Mouse (Mus musculus) spleen, postnatal 14 days (tissue): ENCODE measurements around the gene Ranbp3.
A peak's percentile ranks its signal among the peaks of the same experiment; 100 is the strongest.

Source experiments
- DNase-seq, 2 experiments: peaks; one replicate each; pipeline ENCODE4 v3.0.0; 2021 to 2022; ENCODE audit warnings: low spot score in 2 of 2

Gene Ranbp3

DNA sequence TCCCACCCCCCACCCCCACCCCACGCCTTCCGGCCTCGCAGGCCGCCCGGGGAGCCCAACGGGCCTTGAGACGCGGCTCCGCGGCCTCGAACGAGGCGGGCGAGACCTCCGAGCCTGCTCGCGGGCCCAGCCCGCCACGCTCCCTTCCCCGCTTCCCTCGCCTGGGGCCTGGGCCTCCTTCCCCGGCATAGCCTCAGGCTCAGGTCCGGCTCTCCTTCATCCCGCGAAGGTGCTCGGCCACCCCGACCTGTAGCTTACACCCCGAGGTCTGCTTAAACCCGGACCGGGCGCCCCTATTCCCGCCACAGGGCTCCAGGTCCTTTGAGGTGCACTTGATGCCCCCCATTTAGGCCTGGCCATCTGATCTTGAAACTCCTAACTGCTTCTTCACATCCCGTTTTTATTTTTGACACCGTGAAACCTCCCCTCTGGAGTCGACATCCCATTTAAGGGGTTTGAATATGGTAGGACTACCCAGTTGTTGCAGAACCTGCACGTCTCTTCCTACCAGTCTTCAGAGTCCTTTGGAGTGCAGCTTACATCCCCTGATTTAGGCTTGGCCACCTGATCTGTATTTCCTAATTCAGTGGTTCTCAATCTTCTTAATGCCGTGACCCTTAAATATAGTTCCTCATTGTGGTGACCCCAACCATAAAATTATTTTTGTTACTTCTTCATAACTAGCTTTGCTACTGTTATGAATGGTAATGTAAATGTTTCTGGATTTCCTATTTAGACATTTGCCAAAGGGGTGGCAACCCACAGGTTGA lies 738 bp downstream of the Ranbp3 start:
- peak; percentile 22 for DNase-seq

DNA sequence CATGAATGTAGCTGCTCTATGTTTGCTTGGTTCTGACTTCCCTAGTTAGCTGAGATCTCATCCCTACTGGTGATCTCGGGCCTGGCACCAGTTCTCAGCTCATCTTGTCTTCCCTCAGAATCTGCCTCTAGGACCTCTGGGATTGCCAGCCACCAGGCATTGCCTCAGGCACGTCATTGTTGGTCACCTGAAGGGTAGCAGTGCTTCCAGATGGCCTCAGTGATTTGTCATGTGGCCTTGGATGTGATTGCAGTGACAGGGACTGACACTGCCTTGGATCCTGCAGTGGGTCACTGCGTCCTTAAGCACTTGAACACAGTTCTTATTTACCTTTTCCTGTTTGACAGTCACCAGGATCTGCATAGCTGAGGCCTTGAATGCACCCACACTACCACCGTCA lies 8.7 kb downstream of the Ranbp3 start:
- no peak for DNase-seq

DNA sequence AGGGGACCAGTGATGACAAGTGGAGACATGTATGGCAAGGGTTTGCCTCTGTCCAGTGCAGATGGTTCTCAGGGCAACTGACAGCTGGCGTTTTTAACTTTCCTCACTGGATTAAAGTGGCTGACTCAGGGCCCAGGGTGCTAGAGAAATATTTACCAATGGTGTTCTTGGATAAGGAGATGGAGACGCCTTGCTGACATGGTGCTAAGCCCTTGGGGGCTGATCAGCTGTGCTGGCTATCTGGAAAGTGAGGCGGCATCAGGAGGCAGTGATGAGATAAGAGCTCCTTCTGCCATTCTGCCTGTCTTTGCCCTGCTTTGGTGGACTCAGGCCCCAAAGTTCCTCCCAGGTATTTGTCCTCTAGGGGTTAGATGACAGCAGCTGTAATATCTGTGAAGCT lies 9.8 kb downstream of the Ranbp3 start:
- DNase-seq, result no peak

- no peak for DNase-seq
These were observed 10.5 kb downstream of the Ranbp3 start for GRCm38 (mm10) chr17:56683546-56684140.

- DNase-seq, result no peak
These were observed 11.6 kb downstream of the Ranbp3 start for GRCm38 (mm10) chr17:56684649-56685048.

DNA sequence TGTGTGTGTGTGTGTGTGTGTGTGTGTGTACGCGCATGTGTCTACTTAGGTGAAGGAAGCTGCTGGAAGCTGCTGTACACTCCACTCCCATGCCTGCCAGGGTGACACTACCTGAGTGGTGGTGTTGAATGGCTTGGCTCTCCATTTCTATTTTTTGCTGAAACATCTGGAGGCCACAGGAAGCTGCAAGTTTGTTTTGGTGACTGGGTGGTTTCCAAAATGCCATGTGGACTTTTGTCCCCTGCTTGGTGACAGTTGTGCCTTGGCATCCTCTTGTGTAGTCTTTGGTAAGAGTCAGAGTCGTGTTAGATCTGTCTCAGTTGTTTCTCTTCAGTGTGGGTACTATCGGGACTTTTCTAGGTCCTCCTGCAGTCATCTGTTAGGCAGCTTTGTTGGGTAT lies 13.7 kb downstream of the Ranbp3 start:
- DNase-seq, result no peak

- no peak for DNase-seq
These were observed 15.0 kb downstream of the Ranbp3 start for GRCm38 (mm10) chr17:56688045-56688444.

GRCm38 (mm10) chr17:56688689-56689088 lies 15.6 kb downstream of the Ranbp3 start:
- DNase-seq, result no peak

DNA sequence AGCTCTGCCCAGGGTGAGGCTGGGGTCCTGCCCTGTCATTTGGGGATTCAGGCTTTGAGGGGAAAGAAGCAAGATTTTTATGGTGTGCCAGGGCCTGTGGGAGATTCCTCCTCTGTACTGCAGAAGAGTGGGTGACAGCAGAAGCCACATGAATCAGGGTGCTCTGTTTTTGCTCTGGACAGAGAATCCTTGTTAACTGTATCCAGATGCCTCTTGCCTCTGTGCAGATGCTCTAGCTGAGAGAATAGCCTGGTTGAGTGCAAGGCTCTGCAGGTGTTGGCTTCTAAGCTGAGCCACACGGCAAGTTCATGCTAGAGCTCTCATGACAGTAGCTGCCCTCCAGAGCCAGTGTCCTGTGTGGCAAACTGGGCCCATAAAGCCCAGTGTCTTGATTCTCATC lies 20.3 kb downstream of the Ranbp3 start:
- DNase-seq, result no peak

GRCm38 (mm10) chr17:56693851-56694310 lies 20.8 kb downstream of the Ranbp3 start:
- no peak for DNase-seq

- no peak for DNase-seq
These were observed 27.4 kb downstream of the Ranbp3 start for GRCm38 (mm10) chr17:56700451-56700850.

DNA sequence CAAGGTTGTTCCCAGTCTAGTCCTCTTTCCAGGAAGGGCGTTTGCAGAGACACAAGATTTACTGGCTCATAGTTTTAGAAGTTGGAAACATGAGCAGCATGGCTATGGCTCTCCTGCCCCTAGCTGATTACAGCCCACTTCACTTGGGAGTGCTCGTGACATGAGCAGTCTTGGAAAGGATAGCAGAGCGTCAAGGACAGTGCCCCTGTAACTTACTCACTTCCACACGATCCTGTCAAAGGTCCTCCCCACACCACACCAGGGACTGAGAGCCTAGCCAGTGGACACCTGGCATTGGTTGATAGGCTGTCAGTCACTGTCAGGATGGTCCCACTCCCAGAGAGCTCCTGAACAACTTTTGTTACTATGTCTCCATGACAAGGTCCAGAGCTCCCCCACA lies 29.9 kb downstream of the Ranbp3 start:
- no peak for DNase-seq

- no peak for DNase-seq
These were observed 33.4 kb downstream of the Ranbp3 start for GRCm38 (mm10) chr17:56706515-56706914.

DNA sequence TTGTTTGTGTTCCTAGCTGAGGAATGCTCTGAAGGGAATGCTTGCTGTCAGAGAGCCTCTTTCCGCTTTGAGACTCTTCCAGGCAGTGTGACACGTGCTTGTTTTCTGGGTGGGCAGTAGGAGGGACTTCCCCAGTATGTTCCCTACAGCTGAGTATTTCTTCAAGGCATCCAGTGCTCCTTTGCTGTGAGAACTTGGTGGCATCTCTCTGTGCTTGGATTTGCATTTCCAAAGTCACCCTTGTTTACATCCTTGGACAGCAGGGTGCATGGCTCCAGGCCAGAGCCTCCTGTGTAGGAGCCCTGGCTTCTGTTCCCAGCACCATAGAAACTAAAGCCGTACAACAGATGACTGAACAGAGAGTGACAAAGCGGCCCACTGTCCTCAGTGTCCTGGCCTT lies 35.6 kb downstream of the Ranbp3 start:
- DNase-seq, result no peak

DNA sequence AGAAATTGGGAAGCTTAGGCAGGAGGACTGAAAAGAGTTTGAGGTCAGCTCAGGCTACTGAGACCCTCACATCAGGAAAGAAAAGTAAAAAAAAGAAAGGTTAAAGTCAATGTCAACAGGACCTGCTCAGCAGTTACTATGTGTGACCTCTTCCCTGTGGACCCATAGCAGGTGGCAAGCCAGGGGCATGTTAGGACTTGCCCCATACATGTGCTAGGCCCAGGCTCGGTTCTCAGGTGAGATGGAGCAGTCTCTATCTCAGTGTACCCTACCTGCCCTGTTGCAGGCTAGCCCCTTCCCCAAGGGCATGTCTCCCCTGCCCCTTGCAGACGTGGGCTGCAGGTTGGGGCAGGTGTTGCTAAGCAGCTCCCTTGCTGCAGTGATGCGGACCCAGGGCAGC lies 36.6 kb downstream of the Ranbp3 start:
- DNase-seq, result no peak

- no peak for DNase-seq
These were observed 42.3 kb downstream of the Ranbp3 start for GRCm38 (mm10) chr17:56715360-56715759.

DNA sequence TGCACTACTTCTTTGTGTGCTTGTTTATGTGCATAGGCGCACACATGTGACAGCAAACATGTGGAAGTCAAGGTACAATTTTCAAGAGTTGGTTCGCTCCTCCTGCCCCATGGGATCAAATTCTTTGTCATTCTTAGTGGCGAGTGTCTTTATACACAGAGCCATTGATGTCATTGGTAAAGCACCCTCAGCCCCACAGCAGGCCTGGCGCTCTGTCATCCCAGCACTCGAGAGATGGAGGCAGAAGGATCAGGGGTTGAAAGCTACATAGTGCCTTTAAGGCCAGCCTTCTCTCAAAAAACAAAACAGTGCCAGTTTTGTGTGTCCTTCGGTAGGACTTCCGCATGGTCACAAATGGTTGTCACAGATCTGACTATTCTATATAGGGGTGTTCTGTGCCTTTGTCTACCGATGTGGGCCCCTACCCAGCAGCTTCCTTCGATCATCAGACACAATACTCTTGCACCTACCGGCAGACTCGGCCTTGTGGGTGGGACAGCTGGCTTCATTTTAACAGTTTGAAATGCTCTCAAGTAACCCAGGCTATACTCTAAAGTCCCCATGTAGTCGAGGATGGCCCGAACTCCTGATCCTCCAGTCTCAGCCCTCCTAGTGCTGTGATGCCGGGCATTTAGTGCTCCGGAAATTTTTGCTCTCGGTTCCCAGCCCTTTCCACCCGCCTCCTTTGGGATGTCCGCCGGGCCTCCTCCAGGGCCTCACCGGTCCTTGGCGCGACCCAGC lies 43.0 kb downstream of the Ranbp3 start:
- DNase-seq, result no peak

DNA sequence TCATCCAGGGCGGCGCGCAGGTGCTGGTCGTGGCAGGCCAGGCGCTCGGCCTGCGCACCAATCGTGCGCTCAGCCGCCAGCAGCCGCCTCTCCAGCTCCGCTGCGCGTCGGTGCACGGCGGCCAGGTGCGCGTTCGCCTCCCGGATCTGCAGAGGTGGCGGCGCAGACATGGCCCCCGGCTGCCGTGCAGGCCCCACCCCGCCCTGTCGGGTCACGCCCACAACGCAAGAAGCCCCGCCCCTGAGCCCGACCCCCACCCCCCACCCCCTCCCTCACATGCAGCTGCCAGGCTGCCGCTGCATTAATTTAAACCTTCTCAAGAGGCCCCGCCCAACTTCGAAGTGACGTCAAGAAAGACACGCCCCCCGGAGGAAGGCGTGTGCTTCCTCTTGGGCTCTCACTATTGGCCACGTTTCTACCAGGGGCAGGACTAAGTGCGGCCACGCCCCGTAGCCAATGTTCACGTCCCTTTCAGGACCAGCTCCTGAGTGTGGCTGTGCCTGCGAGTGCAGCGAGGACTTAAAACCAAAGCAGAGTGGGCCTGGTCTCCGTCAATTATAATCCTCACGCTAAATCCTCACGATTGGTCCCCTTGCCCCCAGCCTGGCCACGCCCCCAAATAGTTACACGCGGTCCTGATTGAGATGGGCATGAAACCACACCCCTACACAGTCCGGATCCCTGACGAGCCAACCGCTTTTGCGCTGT lies 43.7 kb downstream of the Ranbp3 start:
- peak; percentile 90 to 94 for DNase-seq

- peak; percentile 86 to 92 for DNase-seq
These were observed 44.4 kb downstream of the Ranbp3 start, which contains the start of the genes Ndufa11 and Vmac for GRCm38 (mm10) chr17:56717363-56718058. Gene Ndufa11, plus strand, starts transcription at chr17:56717767. Gene Vmac, minus strand, starts transcription at chr17:56718022.

DNA sequence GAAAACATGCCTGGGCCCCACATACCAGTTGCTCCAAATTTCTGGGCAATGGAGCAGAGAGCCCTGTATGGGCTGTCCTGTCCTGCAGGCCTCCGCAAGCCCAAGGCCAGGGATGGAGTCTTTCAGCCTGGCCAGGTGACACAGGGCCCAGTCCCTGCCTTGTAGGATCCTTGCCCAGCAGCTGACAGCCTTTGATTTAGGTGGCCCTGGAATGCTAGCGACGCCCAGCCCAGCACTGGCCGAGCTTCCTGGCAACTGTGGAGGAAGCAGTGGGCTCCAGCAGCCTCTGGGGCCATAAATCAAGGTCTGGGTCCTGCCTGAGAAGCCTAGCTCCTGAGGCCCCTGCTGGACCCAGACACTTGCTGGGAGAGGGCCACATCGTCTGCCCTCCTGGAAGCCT lies 49.3 kb downstream of the Ranbp3 start:
- DNase-seq, result no peak

- no peak for DNase-seq
These were observed 50.5 kb downstream of the Ranbp3 start for GRCm38 (mm10) chr17:56723419-56724161.
